Mouse (Mus musculus): ENCODE data around the gene Adamts16.

Gene Adamts16

GRCm38 (mm10) chr13:70707158-70707854, 134.3 kb downstream of the Adamts16 start:
- DNase-seq = no peak

DNA sequence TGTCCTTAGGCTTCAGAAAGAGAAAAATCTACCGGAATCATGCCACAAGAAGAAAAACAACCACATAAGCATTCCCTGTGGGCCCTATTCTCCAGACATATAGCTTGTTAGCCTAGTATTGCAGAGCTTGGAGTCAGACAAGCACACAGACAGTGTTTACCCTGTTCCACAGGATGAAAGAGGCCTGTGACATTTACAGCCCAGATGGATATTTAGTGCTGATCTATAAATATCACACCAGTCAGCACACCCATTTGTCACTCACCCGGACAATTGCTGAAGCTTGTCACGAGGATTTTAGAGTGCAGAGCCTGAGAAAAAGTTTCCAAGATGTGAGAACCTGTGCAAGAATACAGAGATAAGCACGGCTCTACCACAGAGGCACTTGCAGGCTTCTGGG, 138.7 kb downstream of the Adamts16 start:
- no peak for DNase-seq

DNA sequence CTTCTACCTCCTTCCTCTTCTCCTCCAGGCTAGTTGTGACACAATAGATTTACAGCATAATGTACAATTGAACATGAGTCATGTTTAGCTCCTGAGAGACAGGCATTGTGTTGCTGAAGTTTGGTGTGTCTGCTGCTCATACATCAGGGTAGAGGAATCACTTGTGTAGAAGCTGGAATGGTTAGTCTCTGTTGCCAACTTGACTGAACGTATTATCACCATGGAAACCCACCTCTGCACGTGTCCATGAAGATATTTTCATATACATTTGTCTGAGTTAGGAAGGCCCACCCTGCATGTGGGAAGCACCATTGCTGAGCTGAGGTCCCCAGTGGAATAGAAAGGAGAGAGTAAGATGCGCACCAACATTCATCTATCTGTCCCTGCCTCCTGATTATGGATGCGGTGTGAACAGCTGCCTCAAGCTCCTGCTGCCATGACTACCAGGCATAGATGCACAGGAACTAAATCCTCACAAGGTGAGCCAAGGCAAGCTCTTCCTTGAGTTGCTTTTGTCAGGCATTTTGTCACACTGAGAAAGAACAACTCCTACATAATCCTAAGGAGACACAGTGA, 142.7 kb downstream of the Adamts16 start:
- no peak for DNase-seq

DNA sequence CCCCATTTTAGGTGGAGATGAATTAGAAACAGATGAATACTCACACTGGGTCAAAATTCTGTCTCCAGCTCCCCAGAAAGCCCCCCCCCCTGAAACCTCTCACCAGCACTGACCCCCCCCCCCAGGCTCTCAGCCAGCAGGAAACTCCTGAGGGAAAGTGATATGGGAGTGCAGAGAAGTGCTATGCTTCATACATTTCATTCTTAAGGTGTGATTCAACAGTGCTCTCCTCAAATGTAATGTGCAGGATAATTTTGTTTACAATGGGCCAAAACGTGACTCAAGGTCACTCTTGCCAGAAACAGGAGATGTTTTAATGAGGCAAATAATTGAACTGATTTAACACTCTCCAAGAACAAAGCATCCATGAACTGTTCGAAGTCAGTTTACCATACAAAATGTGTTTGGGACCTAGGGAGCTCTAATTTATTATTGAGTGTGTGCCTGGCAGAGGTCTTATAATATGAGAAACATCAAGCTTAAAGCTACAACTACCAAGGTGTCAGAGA, 152.1 kb downstream of the Adamts16 start:
- no peak for DNase-seq

DNA sequence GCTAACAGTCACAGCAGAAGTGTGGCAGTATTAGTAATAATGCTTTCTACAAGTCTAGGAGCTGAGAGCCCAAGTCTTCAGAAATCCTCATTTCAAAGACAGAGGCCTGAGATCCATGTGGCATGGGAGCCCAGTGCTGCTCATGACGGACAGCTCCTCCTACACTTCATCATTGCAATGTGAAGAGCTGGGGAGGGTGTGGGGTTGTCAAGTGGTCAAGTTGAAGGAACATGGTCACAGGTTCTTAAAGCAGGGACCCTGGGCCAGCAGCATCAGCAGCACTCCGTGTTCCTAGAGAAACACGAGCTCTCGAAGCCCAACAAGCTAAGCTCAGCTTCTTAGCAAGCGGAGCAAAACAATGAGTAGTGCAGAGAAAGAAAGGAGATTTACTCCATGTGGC, 155.8 kb downstream of the Adamts16 start:
- DNase-seq = no peak

DNA sequence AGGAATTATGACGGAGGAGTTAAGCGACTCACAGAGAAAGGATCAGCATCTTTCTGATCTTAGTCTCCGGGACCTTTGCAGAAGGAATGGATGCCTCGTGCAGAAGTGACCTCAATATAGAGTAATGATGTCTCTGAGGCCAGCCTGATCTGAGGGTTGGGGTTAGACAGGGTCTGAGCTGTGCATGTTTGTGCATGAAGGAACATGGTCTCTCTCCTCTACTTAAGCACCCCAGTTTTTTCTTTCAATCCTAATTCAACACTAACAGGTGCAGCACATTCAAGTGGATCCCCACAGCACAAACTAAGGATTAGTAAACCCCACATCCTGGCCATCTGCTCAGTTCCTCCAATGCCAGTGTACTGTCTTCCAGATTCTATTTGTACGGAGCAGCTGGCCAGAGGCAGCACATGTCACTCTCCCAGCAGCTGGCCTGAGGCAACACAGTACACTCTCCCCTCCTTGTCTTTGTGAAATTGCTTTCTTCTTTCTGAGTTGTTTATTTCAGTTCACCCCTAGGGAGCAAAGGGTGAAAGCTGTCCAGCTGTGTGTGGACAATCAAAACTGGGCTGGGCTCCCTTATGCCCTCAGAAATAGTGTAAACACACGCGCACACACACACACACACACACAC, 156.5 kb downstream of the Adamts16 start:
- DNase-seq = no peak

DNA sequence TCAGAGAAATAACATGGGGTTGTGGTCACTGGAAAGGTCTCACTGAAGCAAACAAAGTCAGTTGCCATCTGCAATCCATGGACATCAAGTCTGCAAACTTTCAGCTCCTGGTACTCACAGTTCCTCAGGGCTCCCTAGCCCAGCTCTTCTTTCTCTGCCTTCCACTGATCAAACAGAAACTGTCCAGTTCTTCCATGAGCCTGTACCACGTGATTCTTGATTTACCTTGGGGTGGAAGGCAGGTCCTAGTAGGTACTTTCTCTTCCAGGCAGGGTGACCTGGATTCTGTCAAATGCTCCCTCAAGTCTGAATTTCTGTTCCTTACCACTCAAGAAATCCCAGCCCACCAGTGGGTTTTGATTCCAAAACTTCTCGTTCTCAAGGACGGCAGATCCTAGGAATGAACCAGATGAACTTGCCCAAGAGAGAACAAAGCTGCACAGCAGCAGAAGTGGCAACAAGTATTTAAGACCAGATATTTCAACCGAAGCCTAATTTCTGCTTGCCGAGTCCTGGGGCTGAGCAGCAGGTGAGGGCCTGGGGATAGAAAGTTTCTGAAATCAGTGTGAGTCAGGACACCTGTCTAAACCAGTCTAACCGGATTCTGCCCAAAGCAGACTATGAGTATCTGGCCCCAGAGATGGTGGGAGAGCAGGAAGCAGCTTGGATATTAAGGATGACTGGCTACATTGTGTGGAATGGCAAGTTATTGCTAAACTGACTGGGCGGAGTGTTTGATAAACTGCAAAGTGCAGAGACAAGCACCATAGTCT, 160.0 kb downstream of the Adamts16 start:
- DNase-seq = no peak

GRCm38 (mm10) chr13:70680316-70680715, 161.3 kb downstream of the Adamts16 start:
- no peak for DNase-seq
